17 mouse cellular contexts compared by ENCODE assay signal in genomic region chr10:108874687-108875086, GRCm38 (mm10).
"Had no signal": no experiment of that assay in that cellular context is flagged by ENCODE, and none has a peak within 500 bp of the region (broad histone marks: within the 10 kb centered on the region; RNA-seq: fewer than 3 reads in every experiment).

No protein-coding gene starts in this region.

- H3K4me3 ChIP-seq: lung, embryonic 15.5 days; megakaryocyte, embryonic 14.5 days; midbrain, embryonic 13.5 days; midbrain, embryonic 15.5 days; neural tube, embryonic 12.5 days had no signal

- H3K36me3 ChIP-seq: lung, embryonic 15.5 days; midbrain, embryonic 13.5 days; midbrain, embryonic 15.5 days; neural tube, embryonic 12.5 days had no signal

- H3K27ac ChIP-seq: lung, embryonic 15.5 days; macrophage; midbrain, embryonic 13.5 days; midbrain, embryonic 15.5 days; neural tube, embryonic 12.5 days had no signal

- H3K9me3 ChIP-seq: lung, embryonic 15.5 days; midbrain, embryonic 13.5 days; midbrain, embryonic 15.5 days; neural tube, embryonic 12.5 days had no signal

- H3K4me1 ChIP-seq: lung, embryonic 15.5 days; megakaryocyte, embryonic 14.5 days; neural tube, embryonic 12.5 days had no signal

- H3K9ac ChIP-seq: liver, postnatal 0 days; lung, embryonic 15.5 days; midbrain, embryonic 13.5 days; midbrain, embryonic 15.5 days; neural tube, embryonic 12.5 days had no signal

- DNase-seq: liver, postnatal 0 days; lung, adult 2 months; lung, postnatal 14 days; lung, postnatal 36 days; right cerebral cortex, postnatal 14 days; spleen, adult 18-20 months; thymus, adult 18-20 months; thymus, postnatal 14 days; thymus, postnatal 36 days had no signal

- ATAC-seq: liver, postnatal 0 days; lung, postnatal 0 days; midbrain, embryonic 13.5 days; midbrain, embryonic 15.5 days had no signal

- H3K27me3 ChIP-seq: lung, embryonic 15.5 days; megakaryocyte, embryonic 14.5 days; midbrain, embryonic 13.5 days; midbrain, embryonic 15.5 days; neural tube, embryonic 12.5 days had no signal

- H3K4me2 ChIP-seq: lung, embryonic 15.5 days; midbrain, embryonic 11.5 days; midbrain, embryonic 13.5 days; midbrain, embryonic 15.5 days; neural tube, embryonic 12.5 days had no signal
